Mouse (Mus musculus): Measurements from ENCODE around the gene Dclk3. TPM values are rescaled to one million over a fixed set of nuclear protein-coding genes. Genes with fewer than 3 reads are reported as not detected.
A peak's percentile ranks its signal among the peaks of the same experiment; 100 is the strongest.

The Dclk3 gene
- total and polyA plus RNA-seq, 2 experiments from 2014 or later = 7.4 to 10.7 TPM

GRCm38 (mm10) chr9:111473686-111474457, 35.0 kb downstream of the Dclk3 start:
- no peak overlapping the region for H3K4me3 ChIP-seq (ENCODE audit: low read depth, low read length)
- DNase-seq (ENCODE audit: low spot score) (no peak), ATAC-seq (ENCODE audit: low FRiP score) (no peak)
- H3K4me1 ChIP-seq (ENCODE audit: insufficient read depth, low read length) = peaks cover 13% of the 10 kb centered on the region; the same call in 1 of the 2 replicates
- TF ChIP-seq CTCF (IDR thresholded peaks at IDR 0.05) = no peak
- H3K9ac ChIP-seq (replicated peaks; ENCODE audit: low read length, poor library complexity, severe bottlenecking) = no peak overlapping the region
- WGBS = 63% methylated on average over 21 of the region's 21 CpGs
- no peaks in the 10 kb centered on the region for H3K36me3 ChIP-seq (ENCODE audit: insufficient read depth, low read length)
- H3K4me2 ChIP-seq (ENCODE audit: low read depth, low read length, poor library complexity, severe bottlenecking) = no peak overlapping the region
- no peaks in the 10 kb centered on the region for H3K27me3 ChIP-seq (ENCODE audit: insufficient read depth, low read length)
- H3K9me3 ChIP-seq (ENCODE audit: low read length) = no peaks in the 10 kb centered on the region
- no peak overlapping the region for H3K27ac ChIP-seq (ENCODE audit: low read depth, low read length)

GRCm38 (mm10) chr9:111474458-111474745, 35.5 kb downstream of the Dclk3 start:
- 47% methylated on average over 3 of the region's 3 CpGs for whole genome bisulfite sequencing
- no peak overlapping the region for H3K4me3 ChIP-seq (ENCODE audit: low read depth, low read length)
- no peak overlapping the region for H3K27ac ChIP-seq (ENCODE audit: low read depth, low read length)
- H3K9ac ChIP-seq (replicated peaks; ENCODE audit: low read length, poor library complexity, severe bottlenecking) = 0 out of 2 replicates have a peak overlapping the region, but pooled peaks have one; percentile 13
- H3K27me3 ChIP-seq (ENCODE audit: insufficient read depth, low read length) = no peaks in the 10 kb centered on the region
- H3K4me1 ChIP-seq (ENCODE audit: insufficient read depth, low read length) = peaks cover 13% of the 10 kb centered on the region; the same call in 1 of the 2 replicates
- H3K9me3 ChIP-seq (ENCODE audit: low read length) = no peaks in the 10 kb centered on the region
- H3K4me2 ChIP-seq (ENCODE audit: low read depth, low read length, poor library complexity, severe bottlenecking) = no peak overlapping the region
- H3K36me3 ChIP-seq (ENCODE audit: insufficient read depth, low read length) = no peaks in the 10 kb centered on the region
- TF ChIP-seq CTCF (IDR thresholded peaks at IDR 0.05) = no peak
- ATAC-seq (ENCODE audit: low FRiP score) (no peak), DNase-seq (ENCODE audit: low spot score) (no peak)

GRCm38 (mm10) chr9:111475281-111475680, 36.4 kb downstream of the Dclk3 start:
- WGBS = 86% methylated on average over 3 of the region's 3 CpGs
- H3K36me3 ChIP-seq (ENCODE audit: insufficient read depth, low read length) = no peaks in the 10 kb centered on the region
- H3K9ac ChIP-seq (replicated peaks; ENCODE audit: low read length, poor library complexity, severe bottlenecking) = no peak overlapping the region
- DNase-seq (ENCODE audit: low spot score) = no peak
- TF ChIP-seq CTCF (IDR thresholded peaks at IDR 0.05) = no peak
- no peaks in the 10 kb centered on the region for H3K9me3 ChIP-seq (ENCODE audit: low read length)
- H3K4me3 ChIP-seq (ENCODE audit: low read depth, low read length) = no peak overlapping the region
- no peak overlapping the region; the same call in 1 of the 2 replicates for H3K27ac ChIP-seq (ENCODE audit: low read depth, low read length)
- no peak for ATAC-seq (ENCODE audit: low FRiP score)
- no peak overlapping the region for H3K4me2 ChIP-seq (ENCODE audit: low read depth, low read length, poor library complexity, severe bottlenecking)
- no peaks in the 10 kb centered on the region for H3K27me3 ChIP-seq (ENCODE audit: insufficient read depth, low read length)
- peaks cover 13% of the 10 kb centered on the region; the same call in 1 of the 2 replicates for H3K4me1 ChIP-seq (ENCODE audit: insufficient read depth, low read length)

- no peak for TF ChIP-seq CTCF (IDR thresholded peaks at IDR 0.05)
- Histone ChIP-seq H3K9ac (replicated peaks; ENCODE audit: low read length, poor library complexity, severe bottlenecking) (no peak overlapping the region), H3K4me1 (ENCODE audit: insufficient read depth, low read length) (peaks cover 13% of the 10 kb centered on the region; the same call in 1 of the 2 replicates), H3K27ac (ENCODE audit: low read depth, low read length) (no peak overlapping the region; the same call in 1 of the 2 replicates), H3K36me3 (ENCODE audit: insufficient read depth, low read length) (no peaks in the 10 kb centered on the region), H3K27me3 (ENCODE audit: insufficient read depth, low read length) (no peaks in the 10 kb centered on the region), H3K9me3 (ENCODE audit: low read length) (no peaks in the 10 kb centered on the region), H3K4me2 (ENCODE audit: low read depth, low read length, poor library complexity, severe bottlenecking) (no peak overlapping the region), H3K4me3 (ENCODE audit: low read depth, low read length) (no peak overlapping the region)
- WGBS = 23% methylated on average over 4 of the region's 4 CpGs
- DNase-seq (ENCODE audit: low spot score) (peak; percentile 55), ATAC-seq (ENCODE audit: low FRiP score) (peak; percentile 49; the same call in 1 of the 2 replicates)
These were observed 37.1 kb downstream of the Dclk3 start for GRCm38 (mm10) chr9:111475973-111476372.

GRCm38 (mm10) chr9:111476479-111477016, 37.7 kb downstream of the Dclk3 start:
- peak overlapping the region; percentile 32; the same call in 1 of the 2 replicates for H3K27ac ChIP-seq (ENCODE audit: low read depth, low read length)
- no peaks in the 10 kb centered on the region for H3K27me3 ChIP-seq (ENCODE audit: insufficient read depth, low read length)
- no peak for ATAC-seq (ENCODE audit: low FRiP score)
- H3K36me3 ChIP-seq (ENCODE audit: insufficient read depth, low read length) = no peaks in the 10 kb centered on the region
- no peak for TF ChIP-seq CTCF (IDR thresholded peaks at IDR 0.05)
- no peak overlapping the region for H3K4me3 ChIP-seq (ENCODE audit: low read depth, low read length)
- 76% methylated on average over 6 of the region's 6 CpGs for WGBS
- peaks cover 13% of the 10 kb centered on the region; the same call in 1 of the 2 replicates for H3K4me1 ChIP-seq (ENCODE audit: insufficient read depth, low read length)
- H3K9ac ChIP-seq (replicated peaks; ENCODE audit: low read length, poor library complexity, severe bottlenecking) = no peak overlapping the region
- no peak overlapping the region for H3K4me2 ChIP-seq (ENCODE audit: low read depth, low read length, poor library complexity, severe bottlenecking)
- H3K9me3 ChIP-seq (ENCODE audit: low read length) = no peaks in the 10 kb centered on the region
- no peak for DNase-seq (ENCODE audit: low spot score)

- TF ChIP-seq CTCF (IDR thresholded peaks at IDR 0.05) = peak; percentile 91
- Histone ChIP-seq H3K27me3 (ENCODE audit: insufficient read depth, low read length) (no peaks in the 10 kb centered on the region), H3K27ac (ENCODE audit: low read depth, low read length) (no peak overlapping the region), H3K9ac (replicated peaks; ENCODE audit: low read length, poor library complexity, severe bottlenecking) (no peak overlapping the region), H3K4me2 (ENCODE audit: low read depth, low read length, poor library complexity, severe bottlenecking) (no peak overlapping the region), H3K4me3 (ENCODE audit: low read depth, low read length) (no peak overlapping the region), H3K4me1 (ENCODE audit: insufficient read depth, low read length) (peaks cover 13% of the 10 kb centered on the region; the same call in 1 of the 2 replicates), H3K9me3 (ENCODE audit: low read length) (no peaks in the 10 kb centered on the region), H3K36me3 (ENCODE audit: insufficient read depth, low read length) (no peaks in the 10 kb centered on the region)
- DNase-seq (ENCODE audit: low spot score) (peak; percentile 79), ATAC-seq (ENCODE audit: low FRiP score) (no peak)
- 53% methylated on average over 7 of the region's 7 CpGs for WGBS
These were observed 40.1 kb downstream of the Dclk3 start for GRCm38 (mm10) chr9:111478853-111479490.

Data from midbrain, postnatal 0 days (tissue).